29 mouse cellular contexts compared by ENCODE assay signal in the genomic region with DNA sequence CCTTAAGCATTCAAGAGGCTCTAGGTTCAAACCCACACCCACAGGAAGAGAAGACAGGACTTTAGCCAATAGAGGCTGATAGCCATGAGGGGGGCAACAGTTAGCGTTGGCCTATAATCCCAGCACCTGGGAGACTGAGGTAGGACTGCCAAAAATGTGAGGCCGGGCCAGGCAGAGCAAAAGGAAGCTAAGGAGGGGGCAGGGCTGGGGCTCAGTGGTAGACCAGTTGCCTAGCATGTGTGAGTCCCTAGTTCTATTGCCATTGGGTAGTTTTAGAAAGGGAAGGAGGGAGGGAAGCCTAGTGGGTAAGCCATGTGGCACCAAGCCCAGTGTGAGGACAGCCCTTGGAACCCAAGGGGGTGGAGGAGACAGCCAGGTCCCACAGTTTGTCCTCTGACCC. TPM values are rescaled to one million over a fixed set of nuclear protein-coding genes. Genes with fewer than 3 reads are reported as not detected.
DNase-seq lines count a peak whose midpoint lies in the region; ATAC-seq and TF ChIP-seq lines count a peak whose summit lies in the region.
"Had no signal": no experiment of that assay in that cellular context is flagged by ENCODE, and none has a peak within 500 bp of the region (broad histone marks: within the 10 kb centered on the region; RNA-seq: fewer than 3 reads in every experiment).

No protein-coding gene starts in this region.

- no peak overlapping the region for H3K27ac ChIP-seq in forebrain, postnatal 0 days (ENCODE audit: low read depth, low read length)
- no peak overlapping the region for H3K27ac ChIP-seq in forebrain, embryonic 15.5 days (replicated peaks)
- peak overlapping the region; percentile 43 for H3K27ac ChIP-seq in layer of hippocampus, adult 2 months
- no peak overlapping the region for H3K27ac ChIP-seq in midbrain, postnatal 0 days (ENCODE audit: low read depth, low read length)
- no peak overlapping the region for H3K27ac ChIP-seq in midbrain, embryonic 13.5 days
- H3K27ac ChIP-seq: embryonic facial prominence, embryonic 12.5 days; gastrocnemius, adult 2 months; liver, embryonic 14.5 days; macrophage; midbrain, embryonic 10.5 days; stomach, embryonic 15.5 days had no signal

- TF ChIP-seq CTCF in forebrain, postnatal 0 days (IDR thresholded peaks at IDR 0.05; ENCODE audit: low read depth): no peak
- no peak for TF ChIP-seq CTCF in layer of hippocampus, adult 2 months (conservative IDR thresholded peaks at IDR 0.05)
- TF ChIP-seq CTCF in midbrain, postnatal 0 days (IDR thresholded peaks at IDR 0.05): no peak

- ATAC-seq in forebrain, postnatal 0 days: peak; percentile 60
- no peak for ATAC-seq in forebrain, embryonic 15.5 days (replicated peaks)
- ATAC-seq in midbrain, postnatal 0 days (ENCODE audit: low FRiP score): peak; percentile 59
- ATAC-seq in midbrain, embryonic 13.5 days: no peak
- ATAC-seq: CD4-positive, CD25-positive, alpha-beta regulatory T cell, adult 4 months; forebrain, embryonic 14.5 days; inflammation-experienced regulatory T-cells, adult 6 months had no signal

- no peak overlapping the region for H3K9ac ChIP-seq in forebrain, postnatal 0 days
- H3K9ac ChIP-seq in forebrain, embryonic 15.5 days (replicated peaks): no peak overlapping the region
- no peak overlapping the region for H3K9ac ChIP-seq in midbrain, postnatal 0 days (replicated peaks; ENCODE audit: low read length, poor library complexity, severe bottlenecking)
- H3K9ac ChIP-seq in midbrain, embryonic 13.5 days (replicated peaks): no peak overlapping the region
- H3K9ac ChIP-seq: embryonic facial prominence, embryonic 12.5 days; liver, embryonic 14.5 days; stomach, embryonic 15.5 days had no signal

- H3K4me3 ChIP-seq in forebrain, postnatal 0 days (ENCODE audit: low read depth, low read length): no peak overlapping the region
- no peak overlapping the region for H3K4me3 ChIP-seq in forebrain, embryonic 15.5 days
- H3K4me3 ChIP-seq in layer of hippocampus, adult 2 months: no peak overlapping the region
- no peak overlapping the region for H3K4me3 ChIP-seq in midbrain, postnatal 0 days (ENCODE audit: low read depth, low read length)
- no peak overlapping the region for H3K4me3 ChIP-seq in midbrain, embryonic 13.5 days (replicated peaks)
- H3K4me3 ChIP-seq: embryonic facial prominence, embryonic 12.5 days; gastrocnemius, adult 2 months; midbrain, embryonic 10.5 days; stomach, embryonic 15.5 days had no signal

- peaks cover 58% of the 10 kb centered on the region for H3K36me3 ChIP-seq in forebrain, postnatal 0 days (ENCODE audit: insufficient read depth)
- H3K36me3 ChIP-seq in forebrain, embryonic 15.5 days: peaks cover 51% of the 10 kb centered on the region
- H3K36me3 ChIP-seq in midbrain, postnatal 0 days (ENCODE audit: insufficient read depth, low read length): peaks cover 32% of the 10 kb centered on the region
- peaks cover 65% of the 10 kb centered on the region for H3K36me3 ChIP-seq in midbrain, embryonic 13.5 days

- no peak for DNase-seq in forebrain, postnatal 0 days
- no peak for DNase-seq in layer of hippocampus, adult 2 months (ENCODE audit: low spot score in 2 of 2)
- DNase-seq in layer of hippocampus, adult 18-20 months (ENCODE audit: low spot score in 2 of 2): no peak
- DNase-seq in midbrain, postnatal 0 days (ENCODE audit: low spot score): peak; percentile 58
- no peak for DNase-seq in ovary, adult 18-20 months (ENCODE audit: low spot score)
- DNase-seq: adrenal gland, postnatal 14 days; cerebellum, adult 18-20 months; embryo, embryonic 11 days; gastrocnemius, adult 2 months; gastrocnemius, postnatal 36 days; heart, adult 18-20 months; kidney, adult 11 months; kidney, postnatal 14 days; liver; lung, adult 2 months; lung, postnatal 10 days; right cerebral cortex, postnatal 25 days; thymus, postnatal 14 days had no signal

- H3K9me3 ChIP-seq in forebrain, postnatal 0 days (ENCODE audit: low read length): no peaks in the 10 kb centered on the region
- no peaks in the 10 kb centered on the region for H3K9me3 ChIP-seq in forebrain, embryonic 15.5 days
- H3K9me3 ChIP-seq in midbrain, postnatal 0 days (ENCODE audit: low read length): no peaks in the 10 kb centered on the region
- H3K9me3 ChIP-seq in midbrain, embryonic 13.5 days: no peaks in the 10 kb centered on the region
- H3K9me3 ChIP-seq: embryonic facial prominence, embryonic 12.5 days; midbrain, embryonic 10.5 days; stomach, embryonic 15.5 days had no signal

- no peak overlapping the region for H3K4me2 ChIP-seq in forebrain, postnatal 0 days (ENCODE audit: low read depth)
- no peak overlapping the region for H3K4me2 ChIP-seq in forebrain, embryonic 15.5 days (replicated peaks)
- H3K4me2 ChIP-seq in midbrain, postnatal 0 days (ENCODE audit: low read depth, low read length, poor library complexity, severe bottlenecking): no peak overlapping the region
- no peak overlapping the region for H3K4me2 ChIP-seq in midbrain, embryonic 13.5 days (replicated peaks)
- H3K4me2 ChIP-seq: embryonic facial prominence, embryonic 12.5 days; heart, embryonic 11.5 days; stomach, embryonic 15.5 days had no signal

- no peaks in the 10 kb centered on the region for H3K27me3 ChIP-seq in forebrain, postnatal 0 days (ENCODE audit: insufficient read depth, low read length)
- no peaks in the 10 kb centered on the region for H3K27me3 ChIP-seq in forebrain, embryonic 15.5 days
- no peaks in the 10 kb centered on the region for H3K27me3 ChIP-seq in midbrain, postnatal 0 days (ENCODE audit: insufficient read depth, low read length)
- H3K27me3 ChIP-seq in midbrain, embryonic 13.5 days: no peaks in the 10 kb centered on the region
- H3K27me3 ChIP-seq: embryonic facial prominence, embryonic 12.5 days; stomach, embryonic 15.5 days had no signal

- WGBS in forebrain, postnatal 0 days: 74% methylated on average over 2 of the region's 2 CpGs
- 86% methylated on average over 2 of the region's 2 CpGs for WGBS in forebrain, embryonic 15.5 days
- 77% methylated on average over 2 of the region's 2 CpGs for WGBS in midbrain, postnatal 0 days
- WGBS in midbrain, embryonic 13.5 days: 90% methylated on average over 2 of the region's 2 CpGs

- H3K4me1 ChIP-seq in forebrain, postnatal 0 days (ENCODE audit: insufficient read depth): no peaks in the 10 kb centered on the region
- H3K4me1 ChIP-seq in forebrain, embryonic 15.5 days: no peaks in the 10 kb centered on the region
- H3K4me1 ChIP-seq in midbrain, postnatal 0 days (ENCODE audit: insufficient read depth, low read length): no peaks in the 10 kb centered on the region
- no peaks in the 10 kb centered on the region for H3K4me1 ChIP-seq in midbrain, embryonic 13.5 days (replicated peaks)
- H3K4me1 ChIP-seq: embryonic facial prominence, embryonic 12.5 days; midbrain, embryonic 10.5 days; stomach, embryonic 15.5 days had no signal

RNA-seq across cellular contexts. Expression of a gene that starts 26.2 kb away (rescaled TPM):
- 175 and 197 TPM in 2 replicates for total RNA-seq in forebrain, postnatal 0 days (2014; rRNA removed)
- 481 and 501 TPM in 2 replicates for polyA plus RNA-seq in forebrain, postnatal 0 days (2015; fragmentation: Nextera tagmentation; extraction: Ambion mirVana)
- 396 and 402 TPM in 2 replicates for polyA plus RNA-seq in forebrain, embryonic 15.5 days (2015; fragmentation: Nextera tagmentation; extraction: Ambion mirVana)
- 100 to 1,000 TPM; 393 to 396 TPM for total RNA-seq in layer of hippocampus, adult 2 months (2021)
- total RNA-seq in layer of hippocampus, adult 18-20 months (2021): 100 to 1,000 TPM; 405 to 421 TPM
- total RNA-seq in midbrain, postnatal 0 days (2014; rRNA removed): 194 and 199 TPM in 2 replicates
- polyA plus RNA-seq in midbrain, postnatal 0 days (2015; fragmentation: Nextera tagmentation; extraction: Ambion mirVana): 441 and 451 TPM in 2 replicates
- polyA plus RNA-seq in midbrain, embryonic 13.5 days (2015; fragmentation: Nextera tagmentation; extraction: Ambion mirVana): 334 and 373 TPM in 2 replicates

RNA-seq across cellular contexts. Expression of a gene that starts 37.3 kb away (rescaled TPM):
- total RNA-seq in forebrain, postnatal 0 days (2014; rRNA removed): 16.5 and 21.3 TPM in 2 replicates
- 14.8 and 19.4 TPM in 2 replicates for polyA plus RNA-seq in forebrain, postnatal 0 days (2015; fragmentation: Nextera tagmentation; extraction: Ambion mirVana)
- 16.2 and 16.5 TPM in 2 replicates for polyA plus RNA-seq in forebrain, embryonic 15.5 days (2015; fragmentation: Nextera tagmentation; extraction: Ambion mirVana)
- total RNA-seq in layer of hippocampus, adult 2 months (2021): 10 to 100 TPM; 27.7 to 32.1 TPM
- total RNA-seq in layer of hippocampus, adult 18-20 months (2021): 10 to 100 TPM; 29.1 TPM
- 24.6 and 25.6 TPM in 2 replicates for total RNA-seq in midbrain, postnatal 0 days (2014; rRNA removed)
- 21.3 and 22.8 TPM in 2 replicates for polyA plus RNA-seq in midbrain, postnatal 0 days (2015; fragmentation: Nextera tagmentation; extraction: Ambion mirVana)
- polyA plus RNA-seq in midbrain, embryonic 13.5 days (2015; fragmentation: Nextera tagmentation; extraction: Ambion mirVana): 16.9 and 17.5 TPM in 2 replicates

Comparison
In these comparisons a context has a peak if more than half of its experiments do, and no peak if none do; other contexts are left out.
1. ATAC-seq: peak in forebrain, postnatal 0 days (single experiment) and midbrain, postnatal 0 days (single experiment); none in forebrain, embryonic 15.5 days (single experiment) and midbrain, embryonic 13.5 days (single experiment).